Mouse (Mus musculus) layer of hippocampus, adult 11-12 months (tissue): ENCODE data around the gene Gm28635.
A peak's percentile ranks its signal among the peaks of the same experiment; 100 is the strongest.

Experiments
- DNase-seq: peaks from one replicate; pipeline ENCODE4 v3.0.0; 2022; ENCODE audit warnings: low spot score

The Gm28635 gene

DNA sequence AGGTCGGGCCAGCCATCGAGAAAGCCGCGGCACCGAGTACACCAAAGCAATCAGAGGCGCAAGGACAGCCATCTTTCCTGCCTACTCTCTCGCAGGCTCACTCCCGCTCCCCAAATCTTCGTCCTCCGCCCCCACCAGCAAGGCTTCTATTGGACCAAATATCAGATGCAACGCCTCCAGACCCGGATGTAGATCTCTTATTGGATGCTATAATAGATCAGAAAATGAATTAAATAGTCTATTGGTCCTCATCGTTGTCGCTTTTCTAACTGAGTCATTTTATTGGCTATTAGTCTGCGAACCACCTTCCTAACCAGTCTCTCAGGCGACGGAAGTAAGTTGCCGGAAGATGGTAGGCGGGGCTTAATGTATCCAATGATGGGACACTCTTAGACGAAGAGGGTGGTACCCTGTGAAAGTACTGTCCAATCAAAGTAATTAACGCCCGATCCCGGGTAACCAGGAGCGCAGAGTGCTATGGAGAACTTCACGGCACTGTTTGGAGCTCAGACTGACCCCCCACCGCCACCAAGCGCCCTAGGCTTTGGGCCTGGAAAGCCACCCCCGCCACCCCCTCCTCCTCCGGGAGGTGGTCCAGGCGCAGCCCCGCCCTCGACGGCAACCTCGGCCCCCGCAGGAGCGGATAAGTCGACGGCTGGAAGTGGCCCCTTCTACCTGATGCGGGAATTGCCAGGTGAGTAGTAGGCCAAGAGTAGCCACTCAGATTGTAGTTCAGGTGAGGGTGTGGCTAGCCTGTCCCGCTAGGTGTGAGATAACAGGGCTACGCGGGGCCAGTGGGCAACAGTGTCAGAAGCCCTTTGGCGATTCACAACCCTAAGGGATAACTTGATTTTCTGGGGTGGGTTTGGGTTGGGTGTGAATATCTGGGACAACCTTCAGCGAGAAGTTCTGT is at the start of gene Gm28635, which contains the start of gene Med19:
Gene Gm28635 (minus strand): TSS at position 74 of the 913 bp plus-strand sequence.
Gene Med19 (plus strand): TSS at position 435 of the 913 bp plus-strand sequence.
- DNase-seq: peak; percentile 97

DNA sequence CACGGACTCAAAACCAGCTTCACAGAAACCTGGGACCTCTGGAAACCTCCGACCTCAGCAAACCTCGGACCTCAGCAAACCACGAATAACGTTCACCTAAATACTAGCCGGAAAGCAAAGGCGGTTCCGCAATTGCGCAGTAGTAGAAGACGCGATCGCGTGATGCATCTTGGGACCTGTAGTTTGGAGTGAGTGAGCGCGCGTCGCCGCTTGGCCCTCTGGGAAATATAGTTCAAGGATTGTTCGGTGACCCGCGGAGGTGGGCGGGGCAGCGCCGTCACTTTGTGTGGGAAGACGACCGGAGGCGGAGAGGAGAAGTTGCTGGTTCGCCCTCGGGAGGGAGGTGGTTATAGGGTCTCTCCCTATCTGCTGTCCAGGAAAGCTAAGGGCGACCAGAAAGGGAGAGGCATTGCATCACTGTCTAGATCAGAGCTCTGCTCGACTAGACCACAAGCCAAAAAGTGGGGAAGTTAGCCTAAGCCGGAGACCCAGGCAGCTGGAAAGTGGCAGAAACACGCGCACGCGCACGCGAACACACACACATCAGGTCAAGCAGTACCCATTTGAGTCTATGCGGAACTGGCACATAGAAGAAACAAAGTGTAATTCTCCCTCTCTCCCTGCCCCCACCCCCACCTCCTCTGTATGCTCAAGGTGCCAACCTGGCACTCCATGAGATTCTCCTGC is 49.5 kb upstream of the Gm28635 start, which contains the start of gene Clp1:
Gene Clp1 (minus strand): TSS at position 179 of the 687 bp plus-strand sequence.
- DNase-seq: peak; percentile 97

DNA sequence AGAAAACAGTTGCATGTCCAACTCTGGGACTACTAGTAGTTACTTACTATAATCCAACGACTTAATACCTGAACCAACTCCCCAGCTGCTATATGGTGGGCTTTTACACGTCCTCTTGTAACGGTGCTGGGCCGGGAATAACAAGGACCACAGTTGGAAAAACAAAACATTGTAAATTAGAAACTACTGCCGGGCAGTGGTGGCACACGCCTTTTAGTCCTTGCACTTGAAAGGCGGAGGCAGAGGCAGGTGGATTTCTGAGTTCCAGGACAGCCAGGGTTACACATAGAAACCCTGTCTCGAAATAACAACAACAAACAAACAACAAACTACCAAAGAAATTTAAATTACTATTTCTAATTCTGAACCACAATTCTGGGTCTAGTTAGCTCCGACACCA is 48.9 kb upstream of the Gm28635 start:
- DNase-seq: no peak

DNA sequence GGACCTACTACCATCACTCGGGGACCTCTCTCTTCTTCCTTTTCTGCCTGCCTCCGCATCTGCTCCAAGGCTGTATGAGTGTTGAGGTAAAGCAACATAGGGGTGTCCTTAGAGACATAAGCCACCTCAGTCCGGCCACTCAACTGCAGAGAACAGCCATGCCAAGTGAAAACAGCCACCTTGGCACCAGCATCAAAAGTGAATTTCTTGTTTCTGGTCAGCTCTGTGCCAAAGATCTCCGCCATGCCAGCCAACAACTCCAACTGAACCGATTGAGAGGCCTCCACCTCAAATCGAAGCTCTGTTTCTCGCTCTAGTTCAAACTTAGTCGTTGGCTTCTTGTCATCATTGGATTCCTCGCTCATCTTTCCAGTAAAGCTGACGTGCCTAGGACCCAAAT is 47.9 kb upstream of the Gm28635 start:
- no peak for DNase-seq

DNA sequence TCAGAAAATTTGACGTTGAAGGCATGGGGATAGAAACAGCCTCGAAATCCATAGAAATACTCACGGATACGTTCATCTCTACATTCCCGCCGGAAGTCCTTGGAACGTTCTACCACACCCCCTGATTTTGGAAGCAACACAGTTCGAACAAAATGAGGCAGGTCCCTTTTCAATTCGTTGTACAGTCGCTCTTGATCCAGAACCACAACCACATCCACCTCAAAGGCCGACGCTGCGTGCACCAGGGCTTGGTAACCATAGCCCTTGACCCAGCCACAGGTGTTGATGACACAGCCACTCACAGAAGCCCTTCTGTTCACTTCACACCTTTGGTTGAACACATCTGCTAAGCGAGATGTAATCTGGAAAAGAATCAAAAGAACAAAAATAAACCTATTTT is 46.0 kb upstream of the Gm28635 start:
- DNase-seq: no peak

DNA sequence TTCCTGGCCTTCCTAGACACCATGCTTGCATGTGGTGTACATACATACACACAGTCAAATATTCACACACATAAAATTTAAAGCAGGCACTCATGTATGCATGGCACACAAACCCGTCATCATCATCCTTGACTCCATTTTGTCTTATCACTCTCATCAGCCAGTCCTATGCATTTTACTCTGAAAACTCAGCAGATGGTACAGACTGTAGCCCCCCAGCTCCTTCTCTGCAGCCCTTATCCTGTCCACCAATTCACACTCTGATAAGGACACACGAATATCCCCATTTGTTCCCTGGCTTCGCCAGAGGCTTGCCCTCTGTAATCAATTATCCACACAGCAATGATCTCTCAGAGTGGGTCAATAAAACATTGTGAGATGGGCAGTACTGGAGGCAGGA is 43.3 kb upstream of the Gm28635 start:
- no peak for DNase-seq

DNA sequence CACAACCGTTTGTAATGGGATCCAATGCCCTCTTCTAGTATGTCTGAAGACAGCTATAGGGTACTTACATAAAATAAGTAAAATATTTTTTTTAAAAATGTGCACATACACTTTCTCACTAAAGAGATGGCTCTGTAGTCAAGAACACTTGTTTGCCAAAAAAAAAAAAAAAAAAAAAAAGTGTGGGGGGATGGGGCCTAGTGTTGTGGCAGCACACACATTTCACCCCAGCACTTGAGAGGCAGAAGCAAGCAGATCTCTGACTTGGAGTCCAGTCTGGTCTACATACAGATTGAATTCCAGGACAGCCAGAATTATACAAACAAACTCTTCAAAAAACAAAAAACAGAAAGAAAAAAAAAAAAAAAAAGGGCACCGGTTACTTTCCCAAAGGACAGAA is 42.9 kb upstream of the Gm28635 start:
- no peak for DNase-seq

DNA sequence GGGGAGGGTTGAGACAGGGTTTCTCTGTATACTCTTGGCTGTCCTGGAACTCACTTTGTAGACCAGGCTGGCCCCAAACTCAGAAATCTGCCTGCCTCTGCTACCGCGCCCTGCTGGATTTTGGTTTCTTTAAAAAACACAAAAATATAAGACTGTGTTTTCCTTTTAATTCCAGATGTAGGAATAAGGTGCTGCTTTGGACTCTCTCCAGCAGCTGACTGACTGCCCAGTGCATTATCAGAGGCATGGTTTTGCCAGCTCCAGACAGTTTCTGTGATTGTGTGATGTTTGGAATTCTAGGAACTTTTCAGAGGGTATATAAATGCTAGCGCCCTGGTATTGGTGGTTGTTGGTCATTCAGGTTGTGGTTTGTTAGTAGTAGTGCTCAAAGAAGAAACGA is 39.5 kb upstream of the Gm28635 start:
- DNase-seq: no peak

DNA sequence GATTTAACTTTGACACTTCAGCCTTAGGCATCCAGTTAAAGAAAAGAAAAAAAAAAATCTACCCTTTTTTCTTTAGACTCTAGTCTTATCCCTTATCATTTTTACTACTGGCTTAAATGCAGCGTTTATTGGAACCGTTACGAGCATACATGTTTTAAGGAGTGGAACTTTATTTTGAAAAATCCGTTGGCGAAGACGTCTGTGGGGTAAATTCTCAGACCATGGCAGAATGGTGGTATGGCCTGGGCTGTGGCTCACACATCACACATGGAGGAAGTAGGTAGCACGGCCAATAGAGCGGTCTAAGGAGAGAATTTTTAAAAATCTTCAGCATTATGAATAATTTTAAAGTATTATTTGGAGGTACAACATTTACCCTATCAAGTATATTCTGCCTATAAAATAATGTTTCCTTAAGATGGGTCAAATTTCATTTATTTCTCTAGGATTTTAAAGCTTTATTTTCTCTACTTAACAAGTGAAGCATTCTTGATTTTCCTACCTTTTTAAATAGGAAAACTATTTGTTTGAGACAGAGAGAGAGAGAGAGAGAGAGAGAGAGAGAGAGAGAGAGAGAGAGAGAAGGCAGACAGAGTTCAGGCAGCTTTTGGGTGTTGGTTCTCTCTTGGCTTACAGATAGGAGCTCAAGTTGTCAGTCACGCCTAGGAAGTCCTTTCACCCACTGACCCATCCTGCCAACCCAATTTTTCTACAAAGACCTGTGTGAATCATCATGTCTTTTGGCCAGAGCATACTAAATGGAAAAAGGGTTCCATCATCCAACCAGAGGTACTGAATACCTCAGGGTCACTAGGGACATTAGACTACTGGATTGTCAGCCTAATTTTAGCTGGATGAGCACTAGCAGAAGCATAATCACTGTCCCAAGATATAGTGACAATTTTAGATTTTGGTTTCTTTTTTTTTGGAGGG is 38.8 kb upstream of the Gm28635 start:
- DNase-seq: no peak

DNA sequence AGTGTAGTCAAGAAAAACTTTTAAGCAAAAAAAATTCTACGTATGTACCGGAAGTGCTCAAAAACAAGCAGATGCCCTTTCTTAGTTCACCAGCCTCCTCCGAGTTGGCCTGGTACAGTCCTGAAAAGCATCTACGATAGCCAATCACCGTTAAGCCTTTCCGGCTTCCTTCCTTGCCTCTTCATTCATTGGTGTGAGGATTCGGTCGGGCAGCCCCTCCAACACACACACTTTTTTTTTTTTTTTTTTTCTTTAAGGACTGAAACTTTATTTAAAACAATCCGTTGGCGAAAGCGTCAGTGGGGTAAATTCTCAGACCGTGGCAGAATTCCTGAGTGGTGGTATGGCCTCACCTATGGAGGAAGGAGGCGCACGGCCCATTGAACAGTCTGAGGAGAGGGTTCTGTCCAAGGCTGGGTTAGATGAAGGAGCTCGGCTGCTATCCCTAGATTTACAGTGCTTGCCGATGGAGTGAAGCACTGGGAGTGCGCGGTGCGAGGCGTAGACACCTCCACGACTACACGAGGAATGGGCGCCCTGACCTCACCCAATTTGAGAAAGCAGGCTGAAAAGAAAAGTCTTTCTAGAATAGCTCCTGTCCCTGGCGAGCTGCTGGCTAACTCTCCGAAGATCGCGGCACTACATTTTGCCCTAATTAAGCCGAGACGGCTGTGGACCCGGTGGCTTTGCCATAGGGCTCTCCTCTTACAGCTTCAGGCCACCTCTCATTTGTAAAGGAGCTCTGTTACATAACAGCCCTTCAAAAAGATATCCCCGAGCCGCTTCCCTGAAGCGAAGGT is 37.9 kb upstream of the Gm28635 start:
- DNase-seq: peak; percentile 91

DNA sequence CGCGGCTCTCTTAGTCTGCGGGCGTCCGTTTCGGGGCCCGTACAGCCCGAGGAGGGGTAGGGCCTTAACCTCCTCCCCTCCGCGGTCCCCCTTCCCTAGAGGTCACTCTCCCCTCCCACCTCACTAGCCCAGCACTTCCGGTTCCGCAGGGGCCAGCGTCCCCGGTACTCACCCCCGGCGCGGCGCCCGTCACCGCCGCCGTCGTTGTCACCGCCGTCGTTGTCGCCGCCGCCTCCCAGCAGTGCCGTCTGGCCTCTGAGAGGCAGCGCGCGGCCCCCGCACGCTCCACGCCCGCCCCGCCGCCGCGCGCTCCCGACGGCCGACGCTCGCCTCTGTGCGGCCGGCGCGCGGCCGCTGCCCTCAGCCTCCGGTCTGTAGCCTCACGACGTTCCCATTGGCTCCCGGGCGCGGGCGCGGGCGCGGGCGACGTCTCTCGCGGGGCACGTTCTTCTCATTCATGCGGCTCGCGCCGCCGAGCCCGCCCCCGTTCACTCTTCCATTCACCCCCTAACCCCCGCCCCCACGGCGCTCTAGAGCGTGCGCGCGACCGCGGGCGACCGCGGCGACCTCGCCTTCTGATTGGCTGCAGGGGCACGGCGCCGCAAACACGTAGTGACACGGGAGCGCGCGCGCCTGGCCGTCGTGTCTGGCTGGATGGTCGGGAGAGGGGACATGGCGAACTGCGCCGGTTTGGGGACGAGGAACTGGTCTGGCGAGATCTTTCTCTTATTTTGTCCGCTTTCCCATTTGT is 37.1 kb upstream of the Gm28635 start, which contains the start of gene Zdhhc5:
Gene Zdhhc5 (minus strand): TSS at position 370 of the 751 bp plus-strand sequence.
- peak; percentile 99 for DNase-seq

DNA sequence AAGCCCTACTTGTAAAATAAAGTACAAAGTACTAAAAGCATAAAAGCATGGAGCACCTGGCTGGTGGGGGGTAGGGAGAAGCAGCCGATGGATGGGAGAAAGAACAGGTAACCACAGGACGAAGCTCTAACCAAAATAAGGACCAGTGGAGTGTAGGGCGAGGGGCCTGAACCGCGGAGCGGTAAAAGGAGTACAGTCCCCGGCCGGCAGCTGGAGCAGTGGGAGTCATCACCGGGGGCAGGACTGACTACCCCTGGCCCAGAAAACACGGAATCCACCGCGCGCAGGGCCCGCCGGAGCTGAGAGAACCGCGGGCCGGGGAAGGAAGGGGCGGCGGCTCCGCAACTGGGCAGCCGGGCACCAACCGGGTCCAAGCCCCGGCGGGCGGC is 36.6 kb upstream of the Gm28635 start:
- peak; percentile 45 for DNase-seq

DNA sequence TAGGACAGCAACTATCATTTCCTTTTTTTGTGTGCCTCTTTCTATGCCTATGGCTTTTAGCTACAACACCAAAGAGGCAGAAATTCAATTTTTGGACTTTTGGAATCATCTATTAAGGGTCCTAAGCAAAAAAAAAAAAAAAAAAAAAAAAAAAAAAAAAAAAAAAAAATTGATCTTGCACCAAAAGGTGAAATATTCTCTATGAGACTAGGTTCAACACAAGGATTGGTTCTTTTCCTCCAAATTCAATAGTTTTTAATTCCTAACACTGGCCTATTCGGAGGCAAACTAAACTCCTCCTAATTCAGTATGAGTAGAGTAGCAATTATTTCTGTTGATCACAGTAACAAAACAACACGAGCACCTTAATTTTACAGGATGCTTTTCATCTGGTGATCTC is 34.1 kb upstream of the Gm28635 start:
- no peak for DNase-seq

DNA sequence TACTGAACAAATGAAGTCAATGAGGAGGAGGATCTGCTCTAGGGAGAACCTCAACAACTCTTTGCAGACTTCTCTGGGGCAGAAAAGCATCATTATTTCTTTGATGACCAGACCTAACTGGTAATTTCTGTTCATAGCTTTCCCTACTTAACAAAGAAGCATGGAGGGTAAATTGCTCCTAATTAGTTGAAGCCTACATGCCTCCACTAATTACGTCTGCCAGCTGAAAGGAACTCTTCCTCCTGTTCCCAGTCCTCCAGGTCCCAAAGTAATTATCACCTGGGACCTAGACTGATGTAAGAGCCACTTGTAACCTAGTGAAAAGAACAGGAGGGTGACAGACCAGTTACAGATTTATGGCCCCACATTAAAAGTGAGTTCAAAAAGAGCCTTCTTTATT is 29.7 kb upstream of the Gm28635 start:
- DNase-seq: no peak

DNA sequence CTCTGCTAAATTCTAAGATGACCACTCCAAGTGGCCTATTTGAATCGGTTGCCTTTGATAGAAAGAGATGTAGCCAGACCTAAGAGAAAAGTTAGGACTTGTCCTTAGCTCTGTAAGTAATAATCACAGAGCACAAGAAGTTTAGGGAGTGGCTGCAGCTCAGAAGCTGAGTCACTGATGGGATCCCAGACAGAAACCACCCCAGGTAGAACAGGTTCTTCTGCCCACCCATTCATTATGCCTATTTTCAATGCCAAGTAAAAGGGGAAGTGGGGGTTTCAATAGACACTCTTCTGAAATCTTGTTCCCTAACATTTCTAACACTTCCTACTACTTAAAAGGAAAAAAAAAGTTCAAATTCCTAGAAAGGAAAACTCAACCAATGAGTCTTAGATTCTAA is 27.5 kb upstream of the Gm28635 start:
- DNase-seq: no peak

DNA sequence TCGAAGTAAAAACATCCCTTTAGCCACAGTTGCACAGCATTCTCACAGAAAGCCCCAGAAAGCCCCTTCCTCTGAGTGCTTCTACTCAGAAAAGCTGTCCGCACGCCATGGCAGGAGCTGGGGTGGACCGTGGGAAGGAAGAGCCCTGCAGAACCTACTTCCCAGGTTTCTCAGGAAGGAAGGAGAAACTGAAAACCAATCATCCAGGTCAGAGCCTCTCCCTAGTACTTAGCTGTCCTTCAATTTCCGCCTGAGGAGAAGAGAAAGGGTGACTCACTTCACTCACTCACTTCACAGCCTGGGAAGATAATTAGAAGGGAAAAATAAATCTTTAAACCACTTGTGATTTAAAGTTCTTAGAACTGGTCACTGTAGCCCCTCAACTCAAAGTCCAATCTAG is 26.5 kb upstream of the Gm28635 start:
- DNase-seq: no peak

DNA sequence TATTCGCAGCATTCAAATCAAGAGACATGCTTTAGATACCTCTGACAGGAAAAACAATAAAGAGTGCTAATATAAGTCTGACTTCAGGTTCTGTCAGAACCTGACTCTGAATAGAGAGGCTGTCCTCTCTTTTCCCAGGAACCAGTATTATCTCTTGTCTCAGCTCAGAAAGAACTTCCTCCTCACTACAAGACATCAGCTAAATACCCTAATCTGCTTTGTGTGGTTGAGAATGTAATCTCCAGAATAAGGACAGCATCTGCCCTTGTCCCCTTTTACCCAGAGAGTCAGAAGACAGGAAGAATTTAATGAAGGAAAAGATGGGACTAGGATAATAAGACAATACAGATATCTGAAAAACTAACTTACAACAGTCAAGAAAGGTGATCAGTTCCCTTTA is 25.7 kb upstream of the Gm28635 start:
- no peak for DNase-seq

DNA sequence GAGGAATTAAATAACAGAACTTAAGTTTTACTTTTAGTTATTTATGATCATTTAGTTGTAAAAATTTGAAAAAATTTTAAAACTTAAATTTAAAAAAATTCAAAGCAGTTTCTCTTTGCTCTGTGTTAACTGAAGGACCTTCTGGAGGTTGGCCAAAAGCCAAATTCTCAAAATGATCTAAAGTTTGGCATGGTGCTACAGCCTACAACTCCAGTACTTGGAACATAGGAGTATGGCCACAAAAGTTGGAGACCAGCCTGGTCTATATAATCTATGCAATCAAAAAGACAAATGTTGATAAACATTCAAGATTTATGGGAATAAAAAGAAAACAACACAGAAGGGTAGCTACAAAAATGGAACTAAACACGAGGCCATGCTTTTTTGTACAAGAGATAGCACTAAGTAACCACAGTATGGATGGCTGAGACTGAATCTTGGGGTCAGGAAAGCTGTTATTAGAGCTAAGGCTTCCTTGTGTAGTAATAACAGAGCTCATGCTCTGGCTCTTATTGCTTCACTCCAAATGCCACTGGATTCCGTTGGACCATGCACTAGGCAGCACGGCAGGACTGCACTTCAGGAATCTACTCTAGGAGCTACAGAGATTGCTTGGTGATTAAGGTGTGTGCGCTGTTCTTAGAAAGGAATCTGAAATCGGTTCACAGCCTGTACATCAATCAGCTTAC is 17.3 kb upstream of the Gm28635 start:
- DNase-seq: no peak

DNA sequence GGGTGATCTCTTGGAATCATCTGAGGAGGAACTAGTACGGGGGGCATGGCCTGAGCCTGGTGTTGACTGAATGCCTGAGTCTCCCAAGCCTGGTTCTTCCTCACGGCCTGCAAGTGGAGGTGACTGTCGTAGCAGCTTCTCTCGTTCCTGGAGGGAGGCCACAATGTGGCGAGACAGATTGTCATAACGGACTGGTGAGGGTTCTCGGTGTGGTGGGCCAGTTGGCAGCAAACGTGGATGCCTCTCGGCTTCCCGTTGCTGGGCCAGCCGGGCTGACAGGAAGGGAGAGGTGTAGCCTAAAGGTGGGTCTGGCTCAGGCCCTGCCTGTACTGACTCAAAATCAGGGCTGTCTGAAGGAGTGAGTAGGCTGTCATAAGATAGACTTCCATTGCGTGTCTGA is 12.2 kb upstream of the Gm28635 start:
- DNase-seq: no peak
